Mouse (Mus musculus) intestine, embryonic 16.5 days (tissue): ENCODE measurements around the gene Rph3al. TPM values are rescaled to one million over a fixed set of nuclear protein-coding genes. Genes with fewer than 3 reads are reported as not detected.

ENCODE experiments used
- ATAC-seq: fragments of 200-750 bp; cut with Nextera tagmentation; 2 replicates; pipeline ENCODE4 v1.8.0; 2017; ENCODE audit warnings: moderate TSS enrichment, moderate library complexity
- H3K27ac ChIP-seq: fragments of 300-500 bp; sonication (generic); 2 replicates; pipeline ENCODE4 v1.5.1; 2014; ENCODE audit warnings: mild to moderate bottlenecking, low read length
- H3K27me3 ChIP-seq: fragments of 300-500 bp; sonication (generic); replicated peaks from 2 replicates; pipeline ENCODE4 v1.6.1; 2014; ENCODE audit warnings: low read length, control low read depth, mixed read lengths; ENCODE audit not compliant: control insufficient read depth, insufficient read depth
- H3K36me3 ChIP-seq: fragments of 300-500 bp; sonication (generic); 2 replicates; pipeline ENCODE4 v1.6.1; 2014; ENCODE audit warnings: low read length, control low read depth; ENCODE audit not compliant: control insufficient read depth, insufficient read depth
- H3K4me1 ChIP-seq: fragments of 300-500 bp; sonication (generic); 2 replicates; pipeline ENCODE4 v1.6.1; 2014; ENCODE audit warnings: low read length, control low read depth, mixed read lengths; ENCODE audit not compliant: control insufficient read depth, insufficient read depth
- H3K4me2 ChIP-seq: fragments of 300-500 bp; sonication (generic); 2 replicates; pipeline ENCODE4 v1.6.1; 2014; ENCODE audit warnings: low read depth, low read length, control low read depth
- H3K4me3 ChIP-seq: fragments of 300-500 bp; sonication (generic); 2 replicates; pipeline ENCODE4 v1.5.1; 2014; ENCODE audit warnings: mild to moderate bottlenecking, low read length
- H3K9ac ChIP-seq: fragments of 300-500 bp; sonication (generic); 2 replicates; pipeline ENCODE4 v1.6.1; 2014; ENCODE audit warnings: low read depth, low read length
- H3K9me3 ChIP-seq: fragments of 300-500 bp; sonication (generic); 2 replicates; pipeline ENCODE4 v1.6.1; 2016; ENCODE audit warnings: low read length, control low read depth; ENCODE audit not compliant: control insufficient read depth
- WGBS: fragments of 180-500 bp; shearing (Covaris S2); extraction: QIAGEN DNeasy Blood & Tissue Kit; methylation state at CpG from one replicate; pipeline ENCODE4 v1.1.7; 2014; 5-methylcytosine and 5-hydroxymethylcytosine counted together
- polyA plus RNA-seq: library from polyadenylated mRNA; unstranded; fragments of >200 nt; fragmentation: Nextera tagmentation; extraction: Ambion mirVana; gene quantifications from 2 replicates; pipeline ENCODE4 v1.2.1, GENCODE M21; 2015

Rph3al gene
- polyA plus RNA-seq, 1 experiment from 2014 or later: 21.1 TPM

DNA sequence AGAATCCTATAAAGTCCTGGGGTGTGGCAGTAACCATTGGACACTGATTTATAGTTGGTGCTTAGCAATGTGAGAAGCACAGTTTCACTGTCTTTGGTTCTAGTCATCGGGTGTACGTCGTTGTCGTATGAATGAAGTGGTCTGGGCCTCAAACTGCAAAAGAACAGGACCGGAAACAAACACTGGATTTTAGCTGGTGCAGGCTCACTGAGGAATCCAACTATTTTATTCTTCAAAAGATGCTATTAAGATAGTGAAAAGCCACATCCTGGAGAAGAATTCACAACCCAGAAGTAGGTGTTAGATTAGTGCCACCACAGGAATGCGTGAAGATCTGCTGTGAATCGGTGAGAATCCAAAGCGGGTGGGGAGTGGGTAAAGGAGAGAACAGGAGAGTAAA lies 18.4 kb upstream of the Rph3al start:
- no peak for ATAC-seq
- Histone ChIP-seq H3K4me1 (no peaks in the 10 kb centered on the region), H3K4me3 (0 out of 2 replicates have a peak overlapping the region, but pooled peaks have one; percentile 28), H3K36me3 (no peaks in the 10 kb centered on the region), H3K27me3 (no peaks in the 10 kb centered on the region), H3K4me2 (peak overlapping the region; percentile 50), H3K9ac (peak overlapping the region; percentile 59; the same call in 1 of the 2 replicates), H3K9me3 (no peaks in the 10 kb centered on the region), H3K27ac (peak overlapping the region; percentile 92)
- 46% methylated on average over 8 of the region's 8 CpGs for WGBS

DNA sequence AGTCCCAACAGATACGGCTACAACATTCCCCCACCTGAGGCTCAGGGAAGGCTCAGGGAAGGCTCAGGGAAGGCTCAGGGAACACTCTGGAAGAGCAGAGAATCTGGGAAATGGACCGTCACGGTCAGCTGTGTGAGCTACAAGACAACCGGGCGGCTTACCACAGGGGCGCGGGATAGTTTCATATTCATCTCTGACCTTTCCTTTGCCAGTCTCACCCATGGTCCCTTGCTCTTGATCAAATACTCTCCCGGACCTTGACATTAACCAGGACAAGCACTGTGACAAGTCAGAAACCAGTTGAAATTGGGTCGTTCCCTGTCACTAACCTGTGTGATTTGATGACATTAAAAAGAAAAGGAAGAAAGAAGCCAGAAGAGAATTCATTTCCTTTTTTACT lies 16.7 kb upstream of the Rph3al start:
- H3K4me2 ChIP-seq: no peak overlapping the region
- 86% methylated on average over 9 of the region's 9 CpGs for WGBS
- no peak overlapping the region for H3K9ac ChIP-seq
- H3K4me3 ChIP-seq: no peak overlapping the region
- no peaks in the 10 kb centered on the region for H3K9me3 ChIP-seq
- no peaks in the 10 kb centered on the region for H3K27me3 ChIP-seq
- H3K4me1 ChIP-seq: no peaks in the 10 kb centered on the region
- no peak for ATAC-seq
- no peaks in the 10 kb centered on the region for H3K36me3 ChIP-seq
- H3K27ac ChIP-seq: no peak overlapping the region

DNA sequence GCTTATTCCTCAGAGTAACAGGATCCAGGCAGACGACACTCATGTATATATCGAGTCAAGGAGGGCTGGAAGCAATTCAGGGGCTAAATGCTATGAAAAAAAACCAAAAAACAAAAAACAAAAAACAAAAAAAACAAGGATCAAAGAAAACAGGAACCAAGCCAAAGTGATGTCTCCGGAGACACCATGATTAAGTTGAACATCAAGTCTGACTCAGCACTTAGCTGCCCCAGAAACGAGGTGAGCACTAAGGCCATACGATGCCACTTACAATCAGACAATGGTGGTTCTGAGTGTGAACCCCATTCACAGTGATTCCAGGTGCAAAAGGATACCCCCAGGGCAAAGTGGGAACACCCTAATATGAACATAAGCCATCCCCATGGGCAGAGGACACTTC lies 13.7 kb upstream of the Rph3al start:
- Histone ChIP-seq H3K9ac (no peak overlapping the region), H3K4me3 (no peak overlapping the region), H3K9me3 (no peaks in the 10 kb centered on the region), H3K4me1 (peaks cover 13% of the 10 kb centered on the region), H3K27ac (no peak overlapping the region), H3K36me3 (no peaks in the 10 kb centered on the region), H3K27me3 (no peaks in the 10 kb centered on the region), H3K4me2 (no peak overlapping the region)
- WGBS: 78% methylated on average over 5 of the region's 5 CpGs
- ATAC-seq: no peak

DNA sequence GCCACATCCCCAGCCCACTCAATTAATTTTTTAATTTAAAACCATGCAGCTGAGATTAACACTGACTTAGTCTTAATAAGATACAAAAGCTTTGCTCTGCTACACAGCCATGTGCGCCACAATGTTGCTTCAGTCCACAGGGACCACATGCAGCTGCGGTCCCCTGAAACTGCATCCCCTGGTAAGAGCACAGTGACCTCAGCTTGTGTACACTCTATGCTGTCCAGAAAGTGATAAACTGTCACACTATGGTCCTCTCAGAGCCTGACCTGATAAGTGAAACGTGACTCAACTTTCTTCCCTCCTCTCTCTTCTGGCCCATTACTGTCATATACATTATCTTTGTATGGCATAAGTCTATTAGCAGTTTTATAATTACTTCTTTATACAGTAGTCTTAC lies 12.2 kb upstream of the Rph3al start:
- no peak overlapping the region for H3K27ac ChIP-seq
- no peak for ATAC-seq
- H3K36me3 ChIP-seq: no peaks in the 10 kb centered on the region
- WGBS: 63% methylated on average over 3 of the region's 3 CpGs
- H3K4me3 ChIP-seq: no peak overlapping the region
- no peaks in the 10 kb centered on the region for H3K9me3 ChIP-seq
- no peak overlapping the region for H3K9ac ChIP-seq
- H3K27me3 ChIP-seq: no peaks in the 10 kb centered on the region
- H3K4me1 ChIP-seq: peaks cover 22% of the 10 kb centered on the region
- no peak overlapping the region for H3K4me2 ChIP-seq

DNA sequence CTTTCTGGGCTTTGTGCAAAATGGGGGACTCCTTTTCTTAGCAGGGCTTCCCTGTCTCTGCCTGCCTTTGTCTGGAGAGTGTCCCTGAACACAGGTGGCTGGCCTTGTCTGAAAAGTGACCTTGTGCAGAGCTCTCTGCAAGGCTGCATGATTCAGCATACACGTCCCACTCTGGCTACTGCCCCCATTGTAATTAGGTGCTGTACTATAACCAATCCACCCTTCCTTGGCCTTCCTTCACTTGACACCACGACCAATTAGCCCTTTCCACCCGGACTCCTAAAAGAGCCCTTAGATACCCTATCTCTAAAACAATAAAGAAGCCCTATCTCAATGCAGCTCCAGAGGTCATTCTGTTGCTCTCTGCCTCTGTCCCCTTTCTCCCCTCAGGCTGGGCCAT lies 10.6 kb upstream of the Rph3al start:
- no peak overlapping the region for H3K4me3 ChIP-seq
- no peaks in the 10 kb centered on the region for H3K36me3 ChIP-seq
- peaks cover 22% of the 10 kb centered on the region for H3K4me1 ChIP-seq
- H3K9me3 ChIP-seq: no peaks in the 10 kb centered on the region
- peak overlapping the region; percentile 94 for H3K27ac ChIP-seq
- H3K27me3 ChIP-seq: no peaks in the 10 kb centered on the region
- WGBS: 44% methylated on average over 3 of the region's 3 CpGs
- no peak overlapping the region for H3K9ac ChIP-seq
- no peak overlapping the region for H3K4me2 ChIP-seq
- peak; percentile 89 for ATAC-seq

DNA sequence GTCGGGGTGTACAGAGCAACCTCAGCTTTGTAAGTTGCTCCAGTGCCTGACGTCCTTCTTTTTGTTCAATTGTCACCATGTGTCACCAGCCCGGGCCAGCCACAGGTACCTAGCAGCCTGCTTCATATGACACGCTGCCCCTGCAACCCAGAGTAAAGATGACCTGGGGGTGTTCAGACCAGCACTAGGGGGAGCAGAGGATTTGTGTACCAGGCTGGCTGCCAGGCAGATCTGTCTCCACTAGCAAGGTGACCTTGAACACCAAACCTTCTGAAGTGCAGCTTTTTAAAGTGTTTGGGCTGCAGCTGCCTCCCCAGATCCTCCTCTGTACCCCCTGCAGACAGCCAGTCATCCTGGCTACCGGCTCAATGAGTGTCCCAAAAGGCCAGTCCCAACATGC lies 9.0 kb upstream of the Rph3al start:
- ATAC-seq: 0 out of 2 replicates have a peak, but pooled peaks have one; percentile 17
- Histone ChIP-seq H3K4me2 (peak overlapping the region; percentile 26), H3K4me3 (no peak overlapping the region), H3K9ac (peak overlapping the region; percentile 53), H3K27me3 (no peaks in the 10 kb centered on the region), H3K4me1 (peaks cover 22% of the 10 kb centered on the region), H3K27ac (peak overlapping the region; percentile 94), H3K9me3 (peaks cover 6% of the 10 kb centered on the region; the same call in 1 of the 2 replicates), H3K36me3 (no peaks in the 10 kb centered on the region)
- 36% methylated on average over 5 of the region's 5 CpGs for WGBS

DNA sequence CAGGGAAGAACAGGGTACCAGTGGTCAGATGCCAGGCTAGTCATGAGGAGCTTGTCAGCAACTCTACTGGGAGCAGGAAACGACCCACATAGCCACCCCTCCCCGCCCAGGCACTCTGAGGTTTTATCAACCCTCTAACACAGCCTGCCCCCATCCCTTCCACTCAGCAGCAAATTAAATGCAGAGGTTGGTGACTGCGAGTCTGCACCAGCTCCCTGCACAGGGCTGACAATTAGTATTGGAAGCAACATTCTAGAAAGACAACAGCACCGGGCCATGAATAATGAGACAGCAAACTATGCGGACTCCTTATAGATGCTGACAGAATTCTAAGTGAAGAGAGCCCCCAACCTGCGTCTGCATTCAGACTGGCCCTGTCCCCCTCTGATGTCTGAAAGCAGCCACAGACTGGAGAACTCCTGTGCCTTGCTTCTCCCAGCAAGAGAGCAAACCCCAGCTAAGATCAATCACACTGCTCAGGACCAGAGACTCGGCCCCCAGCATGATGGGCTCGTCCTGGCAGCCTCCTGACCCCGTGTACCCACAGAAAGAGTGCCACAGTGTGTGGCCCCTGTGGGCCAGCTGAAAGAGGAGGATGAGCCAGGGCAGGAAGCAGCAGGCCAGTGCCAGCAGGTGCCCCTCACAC lies 7.7 kb upstream of the Rph3al start:
- Histone ChIP-seq H3K4me2 (no peak overlapping the region), H3K36me3 (no peaks in the 10 kb centered on the region), H3K4me1 (peaks cover 22% of the 10 kb centered on the region), H3K9ac (0 out of 2 replicates have a peak overlapping the region, but pooled peaks have one; percentile 20), H3K9me3 (peaks cover 6% of the 10 kb centered on the region; the same call in 1 of the 2 replicates), H3K4me3 (no peak overlapping the region), H3K27me3 (no peaks in the 10 kb centered on the region), H3K27ac (no peak overlapping the region)
- WGBS: 42% methylated on average over 9 of the region's 9 CpGs
- no peak for ATAC-seq

DNA sequence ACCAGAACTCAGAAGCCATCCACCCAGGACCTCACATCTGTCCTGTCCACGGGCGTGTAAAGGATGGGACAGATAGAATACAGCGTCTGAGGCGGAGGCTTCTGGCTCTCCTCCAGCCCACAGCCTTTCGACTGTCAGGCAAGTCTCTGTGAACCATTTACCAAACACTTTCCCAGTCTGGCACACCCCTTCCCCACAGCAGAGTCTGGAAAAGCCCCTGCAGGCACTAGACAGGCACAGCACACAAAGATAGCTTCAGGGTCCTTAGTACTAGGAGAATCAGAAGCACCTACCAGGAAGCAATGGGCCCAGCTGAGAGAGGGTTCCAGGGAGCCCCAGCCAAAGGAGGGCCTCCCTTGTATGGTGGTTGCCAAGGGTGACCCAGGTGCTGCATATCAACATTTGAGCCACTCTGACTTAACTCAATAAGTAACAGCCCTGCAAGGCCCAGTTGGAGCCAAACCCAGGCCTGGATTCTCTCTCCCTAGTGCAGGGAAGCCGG lies 808 bp downstream of the Rph3al start:
- WGBS: 14% methylated on average over 6 of the region's 6 CpGs
- Histone ChIP-seq H3K27ac (peak overlapping the region; percentile 97), H3K4me2 (peak overlapping the region; percentile 56), H3K36me3 (no peaks in the 10 kb centered on the region), H3K9me3 (no peaks in the 10 kb centered on the region), H3K9ac (peak overlapping the region; percentile 67), H3K4me3 (peak overlapping the region; percentile 45), H3K27me3 (no peaks in the 10 kb centered on the region), H3K4me1 (peaks cover 54% of the 10 kb centered on the region)
- peak; percentile 94 for ATAC-seq

DNA sequence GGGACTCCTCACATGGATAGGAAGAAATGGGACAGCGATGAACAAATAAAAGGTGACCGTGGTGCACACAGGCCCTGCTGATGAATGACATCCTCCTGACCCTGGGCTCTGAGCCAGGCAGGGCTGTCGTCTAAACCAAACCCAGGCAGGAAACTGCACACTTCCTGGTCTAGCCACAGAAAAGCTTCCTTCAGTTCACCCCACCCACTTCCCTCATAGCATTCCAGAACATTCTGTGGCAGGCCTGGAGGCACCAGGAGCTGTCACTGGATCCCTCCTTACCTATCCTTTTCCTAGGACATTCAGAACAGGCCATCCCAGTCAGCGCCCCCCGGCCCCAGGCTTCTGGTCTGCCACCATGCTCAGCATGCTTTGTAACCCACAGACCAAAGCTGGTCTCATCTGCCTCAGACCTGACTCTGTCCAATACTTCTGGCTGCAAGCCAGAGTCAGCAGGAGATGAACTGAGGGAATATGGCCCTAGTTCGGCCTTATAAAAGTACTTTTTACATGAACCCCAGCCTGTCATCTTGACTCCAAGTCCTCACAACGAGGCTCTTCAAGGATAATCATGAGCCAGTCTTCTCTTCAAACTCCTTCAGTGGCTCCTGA lies 2.3 kb downstream of the Rph3al start:
- Histone ChIP-seq H3K27ac (peak overlapping the region; percentile 97), H3K9ac (peak overlapping the region; percentile 46), H3K9me3 (no peaks in the 10 kb centered on the region), H3K4me2 (peak overlapping the region; percentile 34; the same call in 1 of the 2 replicates), H3K4me3 (no peak overlapping the region), H3K36me3 (no peaks in the 10 kb centered on the region), H3K4me1 (peaks cover 62% of the 10 kb centered on the region), H3K27me3 (no peaks in the 10 kb centered on the region)
- WGBS: 39% methylated on average over 7 of the region's 7 CpGs
- peak; percentile 68 for ATAC-seq
